Mouse (Mus musculus) layer of hippocampus, adult 8-10 months (tissue): ENCODE results near the gene 2210011C24Rik. TPM values are rescaled to one million over a fixed set of nuclear protein-coding genes. Genes with fewer than 3 reads are reported as not detected.
"Not testable (repeated sequence)": the region's sequence is repeated elsewhere in the genome, so short reads cannot be mapped to it uniquely, and the experiment has no call there.

Source experiments
- DNase-seq, 2 experiments: peaks; one replicate each; pipeline ENCODE4 v3.0.0; 2022; ENCODE audit warnings: low spot score in 2 of 2
- total RNA-seq, 4 experiments: library from RNA; stranded (reverse); gene quantifications; 2 replicates each; pipeline ENCODE4 v1.2.4; 2022

2210011C24Rik gene
- total RNA-seq, 4 experiments from 2014 or later = 1.0 to 2.3 (median 1.5) TPM

- DNase-seq = no peak
Measured at GRCm38 (mm10) chr8:83995973-83996372, 16.0 kb downstream of the 2210011C24Rik start.

DNA sequence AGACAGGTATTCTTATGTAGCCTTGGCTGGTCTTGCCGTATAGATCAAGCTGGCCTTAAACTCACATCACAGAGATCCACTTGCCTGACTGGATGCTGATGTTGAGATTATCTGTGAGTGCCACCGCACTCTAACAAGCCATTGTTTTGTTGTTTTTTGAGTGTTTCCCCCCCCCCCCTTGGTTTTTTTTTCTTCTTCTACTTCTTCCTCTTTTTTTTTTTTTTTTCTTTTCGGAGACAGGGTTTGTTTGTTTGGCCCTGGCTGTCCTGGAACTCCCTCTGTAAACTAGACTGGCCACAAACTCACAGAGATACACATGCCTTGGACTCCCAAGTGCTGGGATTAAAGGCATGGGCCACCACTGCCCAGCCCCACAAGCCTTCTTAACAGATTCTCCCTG lies 17.9 kb downstream of the 2210011C24Rik start:
- DNase-seq = no peak

DNA sequence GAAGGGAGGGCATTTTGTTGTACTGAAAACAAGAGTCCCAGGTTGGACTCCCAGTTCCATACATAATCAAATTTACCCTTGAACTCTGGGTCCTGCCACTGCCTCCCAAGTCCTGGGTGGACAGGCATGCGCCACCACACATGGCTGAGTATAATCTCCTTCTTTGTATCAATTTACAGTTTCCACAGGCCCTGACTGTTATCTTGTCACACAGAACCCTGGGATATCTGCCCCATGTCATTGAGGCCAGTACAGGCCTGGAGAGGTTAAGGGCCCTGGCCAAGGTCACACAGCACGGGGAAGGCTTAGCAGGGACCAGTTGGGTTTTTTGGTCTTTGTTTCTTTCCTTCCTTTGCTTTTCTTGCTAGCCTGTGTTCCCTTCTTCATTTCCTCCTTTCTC lies 19.5 kb downstream of the 2210011C24Rik start:
- no peak for DNase-seq

- DNase-seq = no peak
Measured at GRCm38 (mm10) chr8:83990170-83990569, 21.8 kb downstream of the 2210011C24Rik start.

GRCm38 (mm10) chr8:83989243-83989642 lies 22.7 kb downstream of the 2210011C24Rik start:
- no peak for DNase-seq

DNA sequence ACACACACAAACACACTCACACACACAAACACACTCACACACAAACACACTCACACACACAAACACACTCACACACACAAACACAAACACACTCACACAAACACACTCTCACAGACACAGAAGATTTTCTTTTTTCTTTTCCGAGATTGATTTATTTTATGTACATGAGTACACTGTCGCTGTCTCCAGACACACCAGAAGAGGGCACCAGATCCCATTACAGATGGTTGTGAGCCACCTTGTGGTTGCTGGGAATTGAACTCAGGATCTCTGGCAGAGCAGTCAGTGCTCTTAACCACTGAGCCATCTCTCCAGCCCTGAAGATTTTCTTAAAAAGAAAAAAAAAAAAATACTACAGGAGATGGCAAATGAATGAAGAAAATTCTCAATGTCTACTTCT lies 28.7 kb downstream of the 2210011C24Rik start:
- not testable (repeated sequence) for DNase-seq

GRCm38 (mm10) chr8:83982449-83982848 lies 29.5 kb downstream of the 2210011C24Rik start:
- DNase-seq = no peak

GRCm38 (mm10) chr8:83981533-83981932 lies 30.4 kb downstream of the 2210011C24Rik start:
- no peak for DNase-seq

GRCm38 (mm10) chr8:83980845-83981244 lies 31.1 kb downstream of the 2210011C24Rik start:
- no peak for DNase-seq

GRCm38 (mm10) chr8:83980250-83980649 lies 31.7 kb downstream of the 2210011C24Rik start:
- no peak for DNase-seq

- no peak for DNase-seq
Measured at GRCm38 (mm10) chr8:83978200-83978599, 33.8 kb downstream of the 2210011C24Rik start.

DNA sequence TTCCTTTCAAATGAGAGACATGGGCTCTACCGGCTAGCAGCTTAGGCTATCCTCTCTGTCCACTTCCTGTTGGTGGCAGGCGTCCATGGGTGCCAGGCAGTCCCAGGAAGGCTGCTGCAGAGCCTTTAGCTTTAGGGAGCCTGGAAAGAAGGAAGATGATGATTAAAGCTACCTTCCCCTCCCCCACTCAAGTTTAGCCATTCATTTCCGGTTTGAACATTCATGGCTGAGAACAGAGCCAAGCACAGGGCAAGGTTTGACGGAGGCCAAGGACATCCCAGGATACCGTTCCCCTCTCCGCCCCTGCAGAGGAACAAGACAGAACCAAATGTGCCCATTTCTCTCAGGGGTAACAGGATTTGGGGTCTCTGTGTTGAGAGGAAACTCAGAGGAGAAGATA lies 34.3 kb downstream of the 2210011C24Rik start:
- DNase-seq = no peak

- DNase-seq = no peak
Measured at GRCm38 (mm10) chr8:83976779-83977350, 35.1 kb downstream of the 2210011C24Rik start.

DNA sequence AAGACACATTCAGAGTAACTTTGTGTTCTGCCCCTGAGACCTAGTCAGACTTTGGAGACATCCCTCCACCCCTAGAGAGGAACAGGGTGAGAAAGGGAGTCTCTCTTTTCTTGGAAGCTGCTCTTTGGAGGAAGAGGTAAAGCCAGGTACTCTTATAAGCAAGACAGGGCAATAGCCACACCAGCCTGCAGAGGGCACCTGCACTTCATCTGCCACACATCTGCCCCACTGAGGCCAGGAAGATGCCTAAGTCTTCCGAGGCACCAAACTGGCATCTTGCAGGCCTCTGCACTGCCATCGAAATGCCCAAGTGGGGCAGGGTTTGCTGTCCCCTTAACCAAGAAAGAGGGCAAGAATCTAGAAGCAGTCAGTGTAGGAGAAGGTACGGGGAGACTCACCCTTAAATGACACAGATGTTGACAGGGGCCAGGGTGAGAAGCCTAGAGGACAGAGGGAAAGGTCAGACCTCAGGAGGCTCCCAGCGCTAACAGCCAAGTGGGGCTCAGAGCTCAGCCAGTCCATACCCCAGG lies 35.8 kb downstream of the 2210011C24Rik start:
- no peak for DNase-seq

DNA sequence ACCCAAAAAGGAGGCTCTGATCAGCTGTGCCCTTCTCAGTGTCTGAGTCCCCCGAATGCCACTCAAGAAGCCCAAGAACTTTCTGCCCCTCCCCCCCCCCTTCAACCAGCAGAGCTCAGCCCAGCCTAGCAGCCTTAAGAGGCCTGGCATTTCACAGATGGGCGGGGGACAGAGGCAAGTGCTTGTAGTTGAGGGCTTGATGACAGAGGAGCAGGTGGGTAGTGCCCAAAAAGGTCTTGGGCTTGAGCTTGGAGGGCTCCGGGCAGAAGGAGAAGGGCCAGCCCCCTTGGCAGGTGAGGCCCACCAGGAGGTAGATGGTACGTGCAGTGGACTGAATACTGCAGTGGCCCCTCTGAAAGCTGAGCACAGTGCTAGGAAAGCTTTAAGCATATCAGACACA lies 37.5 kb downstream of the 2210011C24Rik start:
- no peak for DNase-seq

GRCm38 (mm10) chr8:83973161-83974031 lies 38.6 kb downstream of the 2210011C24Rik start:
- no peak for DNase-seq

DNA sequence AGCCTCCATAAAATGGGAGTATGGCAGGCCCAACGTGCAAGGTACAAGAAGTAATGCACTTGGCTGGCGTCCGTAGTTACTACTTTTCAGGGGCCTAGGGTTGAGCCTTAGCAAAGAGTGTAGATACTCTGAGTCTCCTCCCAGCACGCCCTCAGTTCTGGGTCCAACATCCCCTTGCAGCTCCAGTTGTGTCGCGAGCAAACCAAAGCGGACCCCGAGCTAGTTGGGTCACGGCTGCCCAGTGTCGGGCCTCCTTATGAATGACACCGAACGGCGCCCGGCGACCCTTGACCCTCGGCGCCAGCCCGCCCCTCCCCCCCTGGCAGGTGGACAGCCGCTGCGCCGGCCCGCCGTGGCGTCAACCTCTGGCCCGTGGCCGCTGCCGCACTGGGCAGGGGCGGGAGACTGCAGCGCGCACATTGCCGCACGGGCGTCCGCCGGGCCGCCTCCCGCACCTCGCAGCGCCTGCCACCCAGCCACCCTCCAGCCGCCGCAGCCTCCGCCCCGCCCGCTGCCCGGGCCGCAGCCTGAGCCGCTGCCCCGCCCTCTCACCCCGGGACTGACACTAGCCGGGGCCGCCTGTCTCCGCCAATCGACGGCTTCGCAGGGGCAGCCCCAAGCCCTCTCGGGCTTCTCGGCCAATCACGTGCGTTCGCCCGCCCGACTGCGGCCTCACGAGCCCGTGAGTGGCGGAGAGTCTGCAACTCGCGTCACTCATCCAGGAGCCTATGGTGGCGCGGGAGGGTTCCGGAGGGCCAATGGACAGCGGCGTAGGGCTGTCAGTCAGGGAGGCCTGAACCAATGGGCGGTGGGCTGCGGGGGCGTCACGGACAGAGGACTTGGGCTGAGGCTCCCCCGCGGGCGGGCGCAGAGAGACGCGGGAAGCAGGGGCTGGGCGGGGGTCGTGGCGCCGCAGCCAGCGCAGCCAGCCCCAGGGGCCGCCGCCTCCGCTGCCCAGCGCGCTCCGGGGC lies 39.5 kb downstream of the 2210011C24Rik start, which contains the start of gene Prkaca:
Prkaca (plus strand) TSS at position 844 of the 971 bp plus-strand sequence.
- peak; percentile 99 for DNase-seq

GRCm38 (mm10) chr8:83971661-83972060 lies 40.3 kb downstream of the 2210011C24Rik start:
- DNase-seq = no peak

GRCm38 (mm10) chr8:83971121-83971520 lies 40.9 kb downstream of the 2210011C24Rik start:
- no peak for DNase-seq

- DNase-seq = no peak
Measured at GRCm38 (mm10) chr8:83967701-83968100, 44.3 kb downstream of the 2210011C24Rik start.
